Mouse (Mus musculus): ENCODE data around the gene Agap1. TPM values are rescaled to one million over a fixed set of nuclear protein-coding genes. Genes with fewer than 3 reads are reported as not detected.

Gene Agap1
- total and polyA plus RNA-seq, 2 experiments from 2014 or later: 45.9 to 175 TPM

DNA sequence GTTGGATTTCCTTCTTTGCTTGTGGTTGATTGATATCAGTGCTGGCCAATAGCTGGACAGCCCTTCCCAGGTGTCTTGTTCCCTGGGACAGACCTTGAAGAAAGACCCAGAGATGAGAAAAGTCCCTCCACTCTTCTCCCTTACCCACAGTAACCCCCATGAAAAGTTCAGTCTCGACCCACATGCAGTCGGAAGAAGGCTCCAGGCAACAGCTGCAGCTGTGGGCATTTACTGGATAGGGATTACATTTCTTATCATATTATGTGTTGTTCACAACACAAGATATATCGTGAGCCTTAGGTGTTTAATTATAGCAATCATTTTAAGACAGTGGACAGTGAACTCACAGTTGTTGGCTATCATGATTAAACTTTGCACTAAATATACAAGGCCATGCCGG, 367.2 kb downstream of the Agap1 start:
- TF ChIP-seq CTCF (IDR thresholded peaks at IDR 0.05): no peak
- H3K4me2 ChIP-seq (ENCODE audit: low read depth, low read length, poor library complexity, severe bottlenecking): no peak overlapping the region
- no peaks in the 10 kb centered on the region for H3K9me3 ChIP-seq (ENCODE audit: low read length)
- no peak overlapping the region for H3K27ac ChIP-seq (ENCODE audit: low read depth, low read length)
- H3K9ac ChIP-seq (replicated peaks; ENCODE audit: low read length, poor library complexity, severe bottlenecking): no peak overlapping the region
- no peaks in the 10 kb centered on the region for H3K27me3 ChIP-seq (ENCODE audit: insufficient read depth, low read length)
- no peak overlapping the region for H3K4me3 ChIP-seq (ENCODE audit: low read depth, low read length)
- DNase-seq (ENCODE audit: low spot score) (no peak), ATAC-seq (ENCODE audit: low FRiP score) (no peak)
- H3K4me1 ChIP-seq (ENCODE audit: insufficient read depth, low read length): 0 out of 2 replicates have a peak, but pooled peaks cover 3% of the 10 kb centered on the region
- peaks cover 3% of the 10 kb centered on the region; the same call in 1 of the 2 replicates for H3K36me3 ChIP-seq (ENCODE audit: insufficient read depth, low read length)
- 85% methylated on average over 4 of the region's 4 CpGs for WGBS

DNA sequence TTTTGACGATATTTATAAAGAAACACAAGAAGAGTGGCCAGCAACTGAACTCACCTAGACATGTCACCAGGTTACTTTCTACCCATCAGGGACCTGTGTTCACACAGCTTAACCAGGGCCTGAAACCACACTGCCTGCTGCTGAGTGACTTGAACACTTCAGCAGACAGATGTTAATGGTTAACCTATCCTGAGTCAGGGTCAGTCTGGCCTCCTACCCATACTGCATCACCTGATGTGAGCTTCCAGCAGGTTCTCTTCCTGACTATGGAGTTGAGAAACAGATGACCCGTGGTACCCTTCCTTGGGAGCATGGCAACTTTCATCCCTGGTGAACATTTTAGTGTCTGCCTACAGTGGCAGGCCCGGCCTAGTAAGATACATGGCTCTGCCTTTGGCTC, 367.8 kb downstream of the Agap1 start:
- Histone ChIP-seq H3K4me2 (ENCODE audit: low read depth, low read length, poor library complexity, severe bottlenecking) (no peak overlapping the region), H3K9me3 (ENCODE audit: low read length) (no peaks in the 10 kb centered on the region), H3K4me1 (ENCODE audit: insufficient read depth, low read length) (0 out of 2 replicates have a peak, but pooled peaks cover 3% of the 10 kb centered on the region), H3K9ac (replicated peaks; ENCODE audit: low read length, poor library complexity, severe bottlenecking) (no peak overlapping the region), H3K27me3 (ENCODE audit: insufficient read depth, low read length) (no peaks in the 10 kb centered on the region), H3K4me3 (ENCODE audit: low read depth, low read length) (no peak overlapping the region), H3K27ac (ENCODE audit: low read depth, low read length) (no peak overlapping the region), H3K36me3 (ENCODE audit: insufficient read depth, low read length) (peaks cover 3% of the 10 kb centered on the region; the same call in 1 of the 2 replicates)
- whole genome bisulfite sequencing: 92% methylated on average over 3 of the region's 3 CpGs
- DNase-seq (ENCODE audit: low spot score) (no peak), ATAC-seq (ENCODE audit: low FRiP score) (no peak)
- no peak for TF ChIP-seq CTCF (IDR thresholded peaks at IDR 0.05)

DNA sequence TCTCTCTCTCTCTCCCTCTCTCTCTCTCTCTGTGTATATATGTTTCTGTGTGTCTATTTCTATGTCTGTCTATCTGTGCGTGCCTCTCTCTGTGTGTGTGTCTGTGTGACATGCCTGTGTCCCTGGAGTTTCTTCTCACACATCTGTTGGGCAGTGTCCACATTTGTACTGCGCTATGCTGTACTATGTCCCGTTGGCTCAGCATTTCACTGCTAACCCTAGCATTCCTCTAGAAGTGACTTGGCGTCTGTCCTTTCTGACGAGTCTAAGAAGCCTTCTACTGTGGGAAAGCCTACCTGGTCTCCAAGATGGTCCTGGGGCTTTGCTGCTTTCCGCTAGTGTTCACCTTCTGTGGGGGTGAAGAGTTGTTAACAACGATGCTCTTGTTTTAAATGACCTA, 368.4 kb downstream of the Agap1 start:
- DNase-seq (ENCODE audit: low spot score): no peak
- no peak for ATAC-seq (ENCODE audit: low FRiP score)
- no peaks in the 10 kb centered on the region for H3K9me3 ChIP-seq (ENCODE audit: low read length)
- no peak overlapping the region for H3K27ac ChIP-seq (ENCODE audit: low read depth, low read length)
- 0 out of 2 replicates have a peak, but pooled peaks cover 3% of the 10 kb centered on the region for H3K4me1 ChIP-seq (ENCODE audit: insufficient read depth, low read length)
- WGBS: 92% methylated on average over 7 of the region's 7 CpGs
- no peak overlapping the region for H3K4me3 ChIP-seq (ENCODE audit: low read depth, low read length)
- H3K36me3 ChIP-seq (ENCODE audit: insufficient read depth, low read length): peaks cover 3% of the 10 kb centered on the region; the same call in 1 of the 2 replicates
- H3K4me2 ChIP-seq (ENCODE audit: low read depth, low read length, poor library complexity, severe bottlenecking): no peak overlapping the region
- no peak overlapping the region for H3K9ac ChIP-seq (replicated peaks; ENCODE audit: low read length, poor library complexity, severe bottlenecking)
- TF ChIP-seq CTCF (IDR thresholded peaks at IDR 0.05): no peak
- no peaks in the 10 kb centered on the region for H3K27me3 ChIP-seq (ENCODE audit: insufficient read depth, low read length)

DNA sequence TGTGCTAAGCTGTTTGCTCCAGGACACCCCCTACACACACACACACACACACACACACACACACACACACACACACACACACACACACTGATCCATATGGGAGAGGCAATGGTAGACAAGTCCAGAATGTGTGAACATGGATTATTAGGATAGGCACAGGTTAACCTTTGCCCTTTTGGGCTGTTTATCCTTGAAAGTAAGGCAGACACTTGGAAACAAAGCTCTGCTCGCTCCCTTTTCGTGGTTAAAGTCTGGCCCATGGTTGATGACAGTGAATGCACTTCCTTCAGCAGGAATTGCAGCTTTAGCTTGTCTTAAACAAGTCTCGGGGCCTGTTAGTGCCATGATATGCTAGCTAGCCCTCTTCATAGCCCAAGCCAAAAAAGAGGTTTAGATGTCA, 372.4 kb downstream of the Agap1 start:
- ATAC-seq (ENCODE audit: low FRiP score) (no peak), DNase-seq (ENCODE audit: low spot score) (no peak)
- H3K9ac ChIP-seq (replicated peaks; ENCODE audit: low read length, poor library complexity, severe bottlenecking): no peak overlapping the region
- H3K4me1 ChIP-seq (ENCODE audit: insufficient read depth, low read length): 0 out of 2 replicates have a peak, but pooled peaks cover 3% of the 10 kb centered on the region
- no peak overlapping the region for H3K27ac ChIP-seq (ENCODE audit: low read depth, low read length)
- H3K9me3 ChIP-seq (ENCODE audit: low read length): no peaks in the 10 kb centered on the region
- TF ChIP-seq CTCF (IDR thresholded peaks at IDR 0.05): no peak
- WGBS: 57% methylated on average over 3 of the region's 3 CpGs
- peaks cover 4% of the 10 kb centered on the region; the same call in 1 of the 2 replicates for H3K36me3 ChIP-seq (ENCODE audit: insufficient read depth, low read length)
- H3K27me3 ChIP-seq (ENCODE audit: insufficient read depth, low read length): no peaks in the 10 kb centered on the region
- H3K4me3 ChIP-seq (ENCODE audit: low read depth, low read length): no peak overlapping the region
- H3K4me2 ChIP-seq (ENCODE audit: low read depth, low read length, poor library complexity, severe bottlenecking): no peak overlapping the region

DNA sequence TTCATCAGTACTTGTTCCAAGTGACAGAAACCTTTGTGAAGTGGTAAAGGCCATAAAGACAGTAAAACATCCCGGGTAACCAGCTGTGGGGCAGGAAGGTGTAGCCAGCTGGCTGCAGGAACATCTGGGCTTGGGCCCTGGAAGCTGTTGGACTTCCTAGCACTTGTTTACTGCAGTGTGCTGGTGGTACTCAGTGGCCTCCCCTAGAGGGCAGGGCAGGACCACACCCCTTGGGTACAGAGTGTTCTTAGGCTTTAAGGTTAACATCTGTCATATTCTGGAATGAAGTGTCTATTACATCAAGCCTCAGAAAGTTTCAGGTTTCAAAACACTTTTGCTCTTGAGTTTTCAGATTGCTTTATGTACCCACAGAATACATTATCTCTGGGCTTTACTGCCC, 376.5 kb downstream of the Agap1 start:
- no peak overlapping the region for H3K9ac ChIP-seq (replicated peaks; ENCODE audit: low read length, poor library complexity, severe bottlenecking)
- H3K36me3 ChIP-seq (ENCODE audit: insufficient read depth, low read length): peaks cover 14% of the 10 kb centered on the region
- no peaks in the 10 kb centered on the region for H3K9me3 ChIP-seq (ENCODE audit: low read length)
- WGBS: 83% methylated on average over 1 of the region's 1 CpGs
- ATAC-seq (ENCODE audit: low FRiP score): no peak
- H3K27me3 ChIP-seq (ENCODE audit: insufficient read depth, low read length): no peaks in the 10 kb centered on the region
- no peak overlapping the region for H3K27ac ChIP-seq (ENCODE audit: low read depth, low read length)
- no peak overlapping the region for H3K4me2 ChIP-seq (ENCODE audit: low read depth, low read length, poor library complexity, severe bottlenecking)
- H3K4me3 ChIP-seq (ENCODE audit: low read depth, low read length): no peak overlapping the region
- peak; percentile 16; the same call in 1 of the 2 replicates for TF ChIP-seq CTCF (IDR thresholded peaks at IDR 0.05)
- DNase-seq (ENCODE audit: low spot score): no peak
- no peaks in the 10 kb centered on the region for H3K4me1 ChIP-seq (ENCODE audit: insufficient read depth, low read length)

DNA sequence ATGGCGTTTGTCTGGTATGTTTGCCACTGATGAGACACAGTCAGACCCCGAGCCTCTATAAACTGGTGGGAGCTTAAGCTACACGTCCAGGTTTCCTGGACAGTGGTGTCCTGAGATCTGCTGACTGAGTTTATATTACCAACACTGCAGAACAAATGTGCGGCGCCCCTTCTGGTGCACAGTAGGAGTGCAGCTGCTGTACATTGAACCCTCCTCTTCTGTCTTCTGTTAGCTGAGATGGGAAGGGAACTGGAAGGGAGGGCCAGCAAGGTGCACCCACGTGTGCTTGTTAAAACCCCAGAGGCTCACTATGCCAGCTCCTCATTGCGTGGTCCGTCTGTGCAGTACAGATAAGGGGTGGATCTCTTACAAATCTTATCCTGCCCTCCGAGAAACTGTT, 389.5 kb downstream of the Agap1 start:
- Histone ChIP-seq H3K27ac (ENCODE audit: low read depth, low read length) (no peak overlapping the region), H3K9ac (replicated peaks; ENCODE audit: low read length, poor library complexity, severe bottlenecking) (no peak overlapping the region), H3K9me3 (ENCODE audit: low read length) (no peaks in the 10 kb centered on the region), H3K4me1 (ENCODE audit: insufficient read depth, low read length) (0 out of 2 replicates have a peak, but pooled peaks cover 6% of the 10 kb centered on the region), H3K27me3 (ENCODE audit: insufficient read depth, low read length) (no peaks in the 10 kb centered on the region), H3K4me2 (ENCODE audit: low read depth, low read length, poor library complexity, severe bottlenecking) (no peak overlapping the region), H3K4me3 (ENCODE audit: low read depth, low read length) (no peak overlapping the region), H3K36me3 (ENCODE audit: insufficient read depth, low read length) (peaks cover 32% of the 10 kb centered on the region)
- 69% methylated on average over 9 of the region's 9 CpGs for WGBS
- ATAC-seq (ENCODE audit: low FRiP score) (no peak), DNase-seq (ENCODE audit: low spot score) (no peak)
- peak; percentile 56 for TF ChIP-seq CTCF (IDR thresholded peaks at IDR 0.05)
